ENCODE assay signal across 2 mouse cellular contexts in genomic region chr10:117181098-117181497, GRCm38 (mm10).
TF ChIP-seq lines count a peak whose summit lies in the region.

No protein-coding gene starts in this region.

TF ChIP-seq in C2C12, 6 proteins besides CTCF, POLR2A, EP300 and RAD21 (continued from another document):
- TF ChIP-seq MYOD1 (IDR thresholded peaks at IDR 0.05; ENCODE audit: control insufficient read depth, insufficient read length, low read depth): no peak

TF ChIP-seq in CH12.LX, 34 proteins besides CTCF, POLR2A, EP300 and RAD21 (continued from another document):
- TF ChIP-seq TCF12 (IDR thresholded peaks at IDR 0.05; ENCODE audit: low read depth, low read length): no peak
- TF ChIP-seq PAX5 (IDR thresholded peaks at IDR 0.05; ENCODE audit: low read length): no peak
- no peak for TF ChIP-seq ZMIZ1 (IDR thresholded peaks at IDR 0.05; ENCODE audit: low read depth, low read length)
- TF ChIP-seq MAX (IDR thresholded peaks at IDR 0.05; ENCODE audit: low read length): no peak
- no peak for TF ChIP-seq USF1 (IDR thresholded peaks at IDR 0.05; ENCODE audit: low read depth, low read length)
- TF ChIP-seq ZC3H11A (IDR thresholded peaks at IDR 0.05; ENCODE audit: low read depth, low read length): no peak
- TF ChIP-seq RCOR1 (conservative IDR thresholded peaks at IDR 0.05; ENCODE audit: low read depth, low read length): no peak
- TF ChIP-seq MXI1 (IDR thresholded peaks at IDR 0.05; ENCODE audit: low read depth, low read length): no peak
- no peak for TF ChIP-seq NRF1 (IDR thresholded peaks at IDR 0.05; ENCODE audit: low read depth, low read length)
- no peak for TF ChIP-seq NELFE (IDR thresholded peaks at IDR 0.05; ENCODE audit: low read depth, low read length)
- TF ChIP-seq SIN3A (IDR thresholded peaks at IDR 0.05; ENCODE audit: low read length): no peak
- no peak for TF ChIP-seq JUND (conservative IDR thresholded peaks at IDR 0.05; ENCODE audit: low read depth, low read length)
- TF ChIP-seq SMC3 (IDR thresholded peaks at IDR 0.05; ENCODE audit: low read depth, low read length): no peak
- no peak for TF ChIP-seq IRF4 (IDR thresholded peaks at IDR 0.05; ENCODE audit: low read depth, low read length)
- TF ChIP-seq KAT2A (IDR thresholded peaks at IDR 0.05; ENCODE audit: insufficient replicate concordance, low read length): no peak
- no peak for TF ChIP-seq ZKSCAN1 (IDR thresholded peaks at IDR 0.05; ENCODE audit: borderline replicate concordance, low read depth, low read length)
